Mouse (Mus musculus): ENCODE measurements around the gene Car8. TPM values are rescaled to one million over a fixed set of nuclear protein-coding genes. Genes with fewer than 3 reads are reported as not detected.
A peak's percentile ranks its signal among the peaks of the same experiment; 100 is the strongest.

Gene Car8
- 1.2 and 1.5 TPM in 2 replicates for polyA plus RNA-seq (2015; fragmentation: Nextera tagmentation; extraction: Ambion mirVana)

DNA sequence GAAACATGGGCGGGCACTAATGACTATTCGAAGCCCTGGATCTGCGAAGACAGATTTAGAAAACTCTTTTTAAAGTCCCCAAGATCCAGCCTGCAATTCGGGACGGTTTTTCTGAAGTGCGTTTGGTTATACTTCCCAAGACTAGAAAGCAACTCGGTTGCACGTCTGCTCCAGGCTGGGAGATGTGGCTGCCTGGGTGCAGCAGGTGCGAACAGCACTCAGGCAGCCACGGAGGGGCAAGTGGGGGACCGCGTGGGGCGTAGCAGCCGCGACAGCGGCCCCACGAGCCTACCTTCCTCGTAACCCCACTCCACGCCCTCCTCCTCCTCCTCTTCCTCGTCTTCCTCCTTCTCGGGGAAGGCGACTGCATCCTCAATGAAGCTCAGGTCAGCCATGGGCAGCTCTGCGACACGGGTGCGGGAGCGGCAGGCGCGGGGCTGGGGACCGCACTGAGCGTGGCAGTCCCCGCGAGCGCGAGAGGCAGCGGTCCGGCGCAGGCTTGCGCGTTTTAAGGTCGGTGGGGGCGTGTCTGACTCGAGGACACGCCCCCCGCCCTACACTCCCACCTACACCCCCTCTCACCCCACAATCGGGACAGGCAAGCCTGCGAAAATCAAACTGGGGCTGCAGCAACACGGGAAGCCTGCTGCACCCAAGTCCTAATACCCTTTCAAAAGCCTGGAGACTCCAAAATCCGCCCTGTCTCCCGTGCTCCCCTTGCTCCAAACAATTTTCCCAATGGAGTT is at the start of gene Car8:
TSS of gene Car8 (minus strand) at position 482 of the 746 bp plus-strand sequence.
- Histone ChIP-seq H3K4me2 (peak within 1 kb of the TSS; percentile 87), H3K9me3 (replicated peaks) (no peaks in the 10 kb centered on the region), H3K4me1 (no peaks in the 10 kb centered on the region), H3K9ac (peak within 1 kb of the TSS; percentile 75), H3K27me3 (no peaks in the 10 kb centered on the region), H3K36me3 (ENCODE audit: poor library complexity, severe bottlenecking) (no peaks in the 10 kb centered on the region), H3K4me3 (peak within 1 kb of the TSS; percentile 64), H3K27ac (no peak within 1 kb of the TSS)
- ATAC-seq: peak; percentile 96
- WGBS: under 1% methylated on average over 48 of the region's 49 CpGs

DNA sequence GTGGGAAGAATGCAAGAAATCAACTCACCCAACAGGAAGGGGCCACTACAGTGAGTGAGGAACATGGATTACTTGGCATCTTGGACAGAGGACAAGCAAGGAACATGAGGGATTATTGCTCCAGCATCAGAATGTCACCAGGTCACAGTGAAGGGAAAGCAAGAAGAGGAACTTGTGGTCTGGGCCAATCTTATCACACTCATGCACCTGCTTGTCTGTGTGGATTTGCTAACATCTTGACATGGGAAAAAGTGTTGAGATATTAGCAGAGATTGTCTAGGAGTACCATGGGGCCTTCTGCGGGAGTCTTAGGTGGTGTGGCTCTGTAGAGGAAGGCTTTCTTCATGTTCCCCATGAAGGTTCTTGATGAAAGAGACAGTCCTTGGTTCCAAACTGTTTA is 46.1 kb upstream of the Car8 start:
- H3K4me1 ChIP-seq: no peaks in the 10 kb centered on the region
- 82% methylated on average over 1 of the region's 1 CpGs for WGBS
- no peak overlapping the region for H3K27ac ChIP-seq
- no peak for ATAC-seq
- H3K9me3 ChIP-seq (replicated peaks): no peaks in the 10 kb centered on the region
- H3K9ac ChIP-seq: no peak overlapping the region
- no peaks in the 10 kb centered on the region for H3K27me3 ChIP-seq
- H3K36me3 ChIP-seq (ENCODE audit: poor library complexity, severe bottlenecking): no peaks in the 10 kb centered on the region
- H3K4me2 ChIP-seq: no peak overlapping the region
- H3K4me3 ChIP-seq: no peak overlapping the region

DNA sequence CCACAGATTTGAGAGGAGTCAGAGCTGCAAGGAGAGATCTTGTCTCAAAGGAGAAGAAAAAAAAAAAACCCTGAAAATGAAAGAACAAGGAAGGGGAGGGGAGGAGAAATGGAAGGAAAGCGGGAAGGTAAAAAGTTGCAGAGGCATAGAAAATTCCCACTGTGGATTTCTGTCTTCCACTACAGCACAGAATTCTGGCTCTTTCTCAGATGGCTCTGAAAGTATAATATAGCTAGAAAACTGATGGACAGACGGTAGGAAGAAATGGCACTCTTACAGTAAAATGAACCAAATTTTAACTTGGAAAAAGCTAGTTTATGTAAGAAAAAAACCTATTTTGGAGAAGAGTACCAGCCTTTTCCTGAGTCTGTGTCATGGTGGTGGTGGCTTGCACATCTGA is 39.3 kb upstream of the Car8 start:
- Histone ChIP-seq H3K4me2 (no peak overlapping the region), H3K36me3 (ENCODE audit: poor library complexity, severe bottlenecking) (no peaks in the 10 kb centered on the region), H3K27me3 (no peaks in the 10 kb centered on the region), H3K27ac (no peak overlapping the region), H3K4me3 (no peak overlapping the region), H3K4me1 (no peaks in the 10 kb centered on the region), H3K9ac (no peak overlapping the region), H3K9me3 (replicated peaks) (0 out of 2 replicates have a peak, but pooled peaks cover 3% of the 10 kb centered on the region)
- WGBS: 93% methylated on average over 2 of the region's 2 CpGs
- ATAC-seq: no peak

DNA sequence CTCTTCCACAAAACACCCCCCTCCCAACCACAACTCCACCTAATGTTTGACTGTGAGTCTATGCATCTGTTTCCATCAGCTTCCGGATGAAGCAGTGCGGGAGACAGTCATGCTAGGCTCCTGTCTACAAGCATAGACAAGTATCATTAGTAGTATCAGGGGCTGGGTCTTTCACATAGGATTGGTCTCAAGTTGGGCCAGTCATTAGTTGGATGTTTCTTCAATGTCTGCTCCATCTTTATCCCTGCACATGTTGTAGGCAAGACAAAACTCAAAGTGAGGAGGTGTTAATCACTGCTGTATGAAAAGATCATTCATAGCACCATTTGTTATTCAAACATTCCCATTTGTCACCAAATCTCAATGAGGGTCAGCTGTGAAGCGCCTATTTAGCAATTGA is 11.0 kb upstream of the Car8 start:
- Histone ChIP-seq H3K4me1 (no peaks in the 10 kb centered on the region), H3K27ac (no peak overlapping the region), H3K36me3 (ENCODE audit: poor library complexity, severe bottlenecking) (no peaks in the 10 kb centered on the region), H3K9ac (no peak overlapping the region), H3K9me3 (replicated peaks) (peaks cover 3% of the 10 kb centered on the region; the same call in 1 of the 2 replicates), H3K4me2 (no peak overlapping the region), H3K27me3 (no peaks in the 10 kb centered on the region), H3K4me3 (no peak overlapping the region)
- 73% methylated on average over 3 of the region's 3 CpGs for WGBS
- peak; percentile 67; the same call in 1 of the 2 replicates for ATAC-seq

DNA sequence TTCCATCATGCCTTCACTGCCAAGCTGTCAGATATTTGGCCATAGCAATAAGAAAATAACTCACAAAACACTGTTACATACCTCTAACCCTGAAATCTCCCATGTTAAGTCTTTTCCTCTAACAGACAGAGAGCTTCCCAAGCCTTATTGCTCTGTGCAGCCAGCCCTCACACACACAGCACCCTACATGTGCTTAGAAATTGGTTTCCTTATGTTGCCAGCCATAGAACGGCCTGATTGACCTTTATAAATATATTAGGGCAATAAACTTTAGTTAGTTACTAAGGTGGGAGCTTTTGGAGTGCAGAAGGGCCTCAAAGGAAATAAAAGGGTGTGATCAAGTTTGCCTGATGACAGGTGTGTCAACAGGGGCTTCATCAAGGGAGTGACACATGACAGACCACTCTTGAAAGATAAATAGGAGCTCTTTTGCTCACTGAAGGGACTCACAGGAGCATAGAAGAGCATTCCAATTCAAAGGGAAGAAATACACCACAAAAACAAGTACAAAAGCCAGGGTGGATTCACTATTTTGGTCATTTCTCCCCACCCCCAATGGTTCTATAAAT is 6.7 kb upstream of the Car8 start:
- H3K36me3 ChIP-seq (ENCODE audit: poor library complexity, severe bottlenecking): no peaks in the 10 kb centered on the region
- H3K27me3 ChIP-seq: no peaks in the 10 kb centered on the region
- H3K4me1 ChIP-seq: no peaks in the 10 kb centered on the region
- no peak overlapping the region for H3K9ac ChIP-seq
- 71% methylated on average over 1 of the region's 1 CpGs for WGBS
- no peak for ATAC-seq
- no peak overlapping the region for H3K4me2 ChIP-seq
- no peak overlapping the region for H3K4me3 ChIP-seq
- H3K9me3 ChIP-seq (replicated peaks): peaks cover 3% of the 10 kb centered on the region; the same call in 1 of the 2 replicates
- H3K27ac ChIP-seq: no peak overlapping the region

DNA sequence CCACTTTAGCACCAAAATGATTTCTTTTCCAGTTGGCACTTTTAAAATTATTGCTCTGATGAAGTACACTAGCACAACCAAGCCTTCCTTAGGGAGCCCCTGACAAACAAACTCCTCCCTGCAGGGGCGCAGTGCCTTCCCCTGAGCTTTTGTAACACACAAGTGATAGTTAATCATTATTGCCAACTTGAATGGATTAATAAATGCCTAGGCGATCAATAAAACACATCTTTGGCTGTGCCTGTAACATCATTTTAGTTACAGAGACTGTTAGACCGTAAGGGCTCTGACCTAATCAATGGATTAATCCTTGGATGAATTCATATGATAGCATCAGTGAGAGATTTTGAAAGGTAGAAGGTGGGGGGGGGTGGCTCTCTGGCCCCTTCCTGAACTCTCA is 6.2 kb upstream of the Car8 start:
- no peak for ATAC-seq
- peaks cover 3% of the 10 kb centered on the region; the same call in 1 of the 2 replicates for H3K9me3 ChIP-seq (replicated peaks)
- H3K4me2 ChIP-seq: no peak overlapping the region
- H3K4me3 ChIP-seq: no peak overlapping the region
- no peak overlapping the region for H3K27ac ChIP-seq
- H3K36me3 ChIP-seq (ENCODE audit: poor library complexity, severe bottlenecking): no peaks in the 10 kb centered on the region
- 89% methylated on average over 3 of the region's 3 CpGs for WGBS
- no peaks in the 10 kb centered on the region for H3K27me3 ChIP-seq
- H3K4me1 ChIP-seq: no peaks in the 10 kb centered on the region
- H3K9ac ChIP-seq: no peak overlapping the region

DNA sequence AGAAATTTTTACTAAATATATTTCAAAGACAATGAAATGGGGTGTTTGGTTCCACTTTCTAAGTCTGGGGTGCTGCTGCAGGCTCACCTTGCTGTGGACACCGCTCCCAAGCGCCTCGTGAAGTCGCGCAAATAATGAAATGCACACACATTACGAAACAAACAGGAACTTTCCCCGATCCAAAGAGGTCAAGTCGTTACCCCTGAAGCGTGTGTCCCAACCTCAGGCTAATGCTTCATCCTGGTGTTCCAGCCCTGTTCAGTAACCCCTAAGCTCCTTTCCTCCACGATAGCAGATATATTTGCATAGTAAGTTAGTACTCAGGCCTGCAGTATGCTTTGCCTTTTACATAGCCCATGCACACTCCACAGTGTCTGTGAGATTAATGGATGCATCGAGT is 858 bp upstream of the Car8 start:
- H3K9ac ChIP-seq: no peak overlapping the region
- H3K4me3 ChIP-seq: no peak overlapping the region
- H3K36me3 ChIP-seq (ENCODE audit: poor library complexity, severe bottlenecking): no peaks in the 10 kb centered on the region
- no peak overlapping the region for H3K4me2 ChIP-seq
- H3K4me1 ChIP-seq: no peaks in the 10 kb centered on the region
- ATAC-seq: no peak
- WGBS: 67% methylated on average over 11 of the region's 11 CpGs
- no peaks in the 10 kb centered on the region for H3K27me3 ChIP-seq
- H3K9me3 ChIP-seq (replicated peaks): no peaks in the 10 kb centered on the region
- H3K27ac ChIP-seq: no peak overlapping the region

DNA sequence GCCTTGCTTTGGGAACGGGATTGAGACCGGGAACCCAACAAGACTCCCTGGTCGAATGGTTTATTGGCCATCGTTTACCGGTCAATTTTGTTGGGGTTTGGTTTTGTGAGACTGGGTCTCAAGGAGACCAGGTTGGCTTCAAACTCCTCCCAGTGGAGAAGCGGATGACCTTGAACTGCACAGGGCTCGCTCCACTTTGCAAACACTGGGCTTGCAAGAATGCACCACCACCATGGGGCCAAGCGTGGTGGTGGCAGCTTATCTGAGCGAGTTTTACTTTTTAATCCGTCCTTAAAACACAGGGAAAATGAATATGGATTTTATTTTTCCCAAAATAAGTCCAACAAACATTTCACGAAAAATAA is 447 bp upstream of the Car8 start:
- H3K27me3 ChIP-seq: no peaks in the 10 kb centered on the region
- H3K4me1 ChIP-seq: no peaks in the 10 kb centered on the region
- H3K4me3 ChIP-seq: peak overlapping the region; percentile 64
- H3K27ac ChIP-seq: no peak overlapping the region
- ATAC-seq: peak; percentile 59
- H3K4me2 ChIP-seq: peak overlapping the region; percentile 87
- H3K36me3 ChIP-seq (ENCODE audit: poor library complexity, severe bottlenecking): no peaks in the 10 kb centered on the region
- H3K9me3 ChIP-seq (replicated peaks): no peaks in the 10 kb centered on the region
- peak overlapping the region; percentile 75 for H3K9ac ChIP-seq
- WGBS: 18% methylated on average over 11 of the region's 11 CpGs

DNA sequence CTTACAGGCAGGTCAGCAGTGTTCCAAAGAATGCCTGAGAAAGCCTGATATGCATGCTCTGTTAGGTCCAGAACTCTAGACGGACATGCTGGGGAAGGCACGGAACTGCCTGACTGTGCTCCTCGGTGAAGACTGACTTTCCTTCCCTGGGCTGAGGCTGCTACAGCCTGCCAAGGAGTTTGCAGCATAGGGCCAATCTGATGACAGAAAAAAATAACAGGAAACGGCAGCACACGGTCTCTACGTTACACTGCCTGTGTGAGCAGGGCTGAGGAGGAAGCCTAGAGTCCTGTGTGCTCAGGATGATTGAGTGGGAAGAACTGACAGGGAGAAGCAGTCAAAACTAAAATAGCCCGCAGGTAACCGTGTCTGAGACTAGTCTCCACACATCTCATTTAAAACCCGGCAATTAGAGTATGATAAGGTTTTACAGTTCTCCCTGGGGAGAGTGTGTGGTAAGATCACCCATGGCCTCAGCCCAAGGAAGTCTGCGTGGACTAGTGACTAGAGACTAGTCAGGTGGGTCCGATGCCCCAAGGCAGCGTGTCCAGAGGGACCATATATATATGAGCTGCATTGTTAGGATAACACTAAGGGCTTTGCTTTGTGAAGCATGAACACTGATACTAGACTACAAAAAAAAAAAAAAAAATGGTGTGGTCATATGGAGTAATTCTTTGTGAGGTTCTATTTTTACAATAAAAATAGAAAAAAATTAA is 6.3 kb downstream of the Car8 start:
- WGBS: 74% methylated on average over 12 of the region's 12 CpGs
- Histone ChIP-seq H3K4me2 (no peak overlapping the region), H3K9me3 (replicated peaks) (no peaks in the 10 kb centered on the region), H3K4me3 (no peak overlapping the region), H3K9ac (no peak overlapping the region), H3K27ac (no peak overlapping the region), H3K27me3 (no peaks in the 10 kb centered on the region), H3K36me3 (ENCODE audit: poor library complexity, severe bottlenecking) (no peaks in the 10 kb centered on the region), H3K4me1 (no peaks in the 10 kb centered on the region)
- peak; percentile 24; the same call in 1 of the 2 replicates for ATAC-seq

DNA sequence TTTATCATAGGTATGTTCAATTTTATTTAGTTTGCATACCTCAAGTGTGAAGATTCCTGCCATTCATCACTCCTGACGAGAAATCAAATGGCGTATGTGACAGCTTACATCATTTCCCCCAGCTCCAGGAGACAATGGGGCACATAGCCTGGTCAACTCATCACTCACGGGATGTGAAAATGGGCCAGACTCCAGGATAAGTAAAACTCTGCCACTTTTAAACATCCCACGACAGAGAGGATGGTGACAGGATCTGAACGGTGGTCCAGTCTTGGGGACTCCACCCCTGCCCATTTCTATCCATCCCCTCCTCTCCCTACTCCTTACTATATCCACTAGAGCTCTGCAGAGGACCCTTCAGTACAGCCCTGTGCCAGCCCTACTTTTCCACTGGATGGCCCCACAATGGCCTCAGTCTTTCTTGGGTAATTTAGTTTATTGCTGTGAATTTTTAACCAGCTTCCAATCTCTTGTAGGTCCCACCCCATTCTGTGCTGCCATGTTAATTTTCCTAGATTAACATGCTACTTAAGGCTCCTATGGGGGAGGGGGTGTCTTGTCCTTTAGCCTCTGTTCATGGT is 7.5 kb downstream of the Car8 start:
- H3K36me3 ChIP-seq (ENCODE audit: poor library complexity, severe bottlenecking): no peaks in the 10 kb centered on the region
- H3K4me1 ChIP-seq: no peaks in the 10 kb centered on the region
- H3K9ac ChIP-seq: no peak overlapping the region
- ATAC-seq: no peak
- H3K4me2 ChIP-seq: no peak overlapping the region
- WGBS: 87% methylated on average over 5 of the region's 5 CpGs
- no peaks in the 10 kb centered on the region for H3K9me3 ChIP-seq (replicated peaks)
- H3K27ac ChIP-seq: no peak overlapping the region
- no peaks in the 10 kb centered on the region for H3K27me3 ChIP-seq
- no peak overlapping the region for H3K4me3 ChIP-seq

DNA sequence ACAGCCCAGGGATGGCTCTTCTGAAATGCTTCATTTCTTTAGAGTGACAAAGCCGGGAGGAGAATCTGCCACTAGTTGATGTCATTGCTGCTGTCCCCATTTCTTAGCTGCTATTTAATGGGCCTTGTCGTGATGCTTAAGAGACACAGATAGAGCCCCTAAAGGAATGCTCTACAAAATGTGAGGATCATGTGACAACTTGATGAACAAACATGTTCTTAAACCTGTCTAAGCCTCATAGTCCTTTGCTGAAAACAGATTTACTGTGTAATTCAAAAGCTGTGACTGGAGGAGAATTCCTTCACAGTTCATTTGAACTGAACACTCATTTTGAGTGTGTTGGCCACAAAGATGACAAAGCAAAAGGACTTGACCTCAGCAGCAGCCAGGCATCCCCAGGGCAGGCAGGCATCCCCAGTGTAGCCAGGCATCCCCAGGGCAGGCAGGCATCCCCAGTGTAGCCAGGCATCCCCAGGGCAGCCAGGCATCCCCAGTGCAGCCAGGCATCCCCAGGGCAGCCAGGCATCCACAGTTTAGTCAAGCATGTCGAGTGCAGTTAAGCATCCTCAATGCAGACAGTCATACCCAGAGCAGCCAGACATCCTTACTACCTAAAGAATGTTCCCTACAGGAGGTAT is 9.1 kb downstream of the Car8 start:
- Histone ChIP-seq H3K36me3 (ENCODE audit: poor library complexity, severe bottlenecking) (no peaks in the 10 kb centered on the region), H3K4me2 (no peak overlapping the region), H3K4me3 (no peak overlapping the region), H3K27ac (no peak overlapping the region), H3K4me1 (no peaks in the 10 kb centered on the region), H3K27me3 (no peaks in the 10 kb centered on the region), H3K9ac (no peak overlapping the region), H3K9me3 (replicated peaks) (no peaks in the 10 kb centered on the region)
- WGBS: 48% methylated on average over 3 of the region's 3 CpGs
- no peak for ATAC-seq

DNA sequence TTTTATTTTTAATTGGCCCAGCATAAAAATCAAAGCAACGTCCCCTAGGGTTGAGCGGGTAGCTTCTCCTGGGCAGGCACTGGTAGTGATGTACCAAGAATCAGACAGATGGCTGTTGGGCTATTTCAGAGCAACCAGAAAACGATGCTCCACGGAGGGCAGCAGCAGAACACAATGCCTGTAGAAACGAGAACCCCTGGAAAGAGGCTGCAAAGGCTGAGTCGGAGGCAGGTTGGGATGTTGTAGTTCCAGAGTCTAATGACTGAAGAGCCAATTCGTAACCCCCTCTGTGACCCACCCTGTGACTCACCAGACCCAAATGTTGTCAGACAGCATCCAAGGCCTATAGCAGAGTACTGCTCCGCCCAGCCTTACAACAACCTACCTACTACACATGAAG is 19.9 kb downstream of the Car8 start:
- no peak for ATAC-seq
- WGBS: 84% methylated on average over 8 of the region's 8 CpGs
- Histone ChIP-seq H3K4me2 (no peak overlapping the region), H3K4me1 (0 out of 2 replicates have a peak, but pooled peaks cover 3% of the 10 kb centered on the region), H3K27ac (no peak overlapping the region), H3K9ac (no peak overlapping the region), H3K4me3 (no peak overlapping the region), H3K9me3 (replicated peaks) (no peaks in the 10 kb centered on the region), H3K27me3 (no peaks in the 10 kb centered on the region), H3K36me3 (ENCODE audit: poor library complexity, severe bottlenecking) (no peaks in the 10 kb centered on the region)
